Mouse (Mus musculus) stomach, postnatal 0 days (tissue): Measurements from ENCODE around the gene Iqschfp.

ENCODE experiments used
- CTCF ChIP-seq: IDR thresholded peaks from 2 replicates; pipeline ENCODE4 v1.5.1; 2016; ENCODE audit warnings: antibody characterized with exemption, low read depth, mild to moderate bottlenecking, moderate library complexity
- EP300 ChIP-seq: optimal IDR thresholded peaks from 2 replicates; pipeline ENCODE3; 2016; ENCODE audit warnings: antibody characterized with exemption

DNA sequence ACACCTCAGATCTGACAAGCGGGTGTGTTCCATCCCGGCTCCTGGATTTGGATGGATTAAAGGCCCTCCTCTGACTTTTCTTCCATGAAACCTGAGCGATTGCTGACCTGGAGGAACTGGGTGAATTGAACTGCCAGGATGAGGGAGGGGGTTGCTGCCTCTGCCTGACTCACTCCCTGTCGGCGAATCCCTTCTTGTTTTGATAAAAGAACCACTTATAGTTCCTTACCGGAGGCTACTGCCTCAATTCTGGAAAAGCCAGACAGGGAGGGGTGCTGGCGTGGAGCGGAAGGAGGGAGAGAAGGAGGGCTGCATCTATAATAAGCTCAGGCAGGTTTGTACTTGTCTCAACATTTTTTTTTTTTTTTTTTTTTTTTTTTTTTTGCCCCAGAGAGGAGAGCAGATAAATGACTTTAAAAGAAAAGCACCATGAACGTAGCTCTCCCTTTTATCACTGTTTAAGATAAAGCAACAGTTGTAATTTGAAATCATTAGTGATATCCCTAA, 603.8 kb downstream of the Iqschfp start:
- no peak for TF ChIP-seq CTCF
- TF ChIP-seq EP300: no peak
